Mouse (Mus musculus): ENCODE data around the gene Rabl3. TPM values are rescaled to one million over a fixed set of nuclear protein-coding genes. Genes with fewer than 3 reads are reported as not detected.

The Rabl3 gene
- polyA plus RNA-seq (2015; fragmentation: Nextera tagmentation; extraction: Ambion mirVana): 24.9 and 26.0 TPM in 2 replicates

GRCm38 (mm10) chr16:37539611-37540580 lies at the start of gene Rabl3, which contains the start of gene Gtf2e1:
TSS of gene Rabl3 (plus strand) at chr16:37539885.
TSS of gene Gtf2e1 (minus strand) at chr16:37539789.
- WGBS: 2% methylated on average over 41 of the region's 41 CpGs
- peak; percentile 99 for ATAC-seq (ENCODE audit: insufficient number of reproducible peaks, insufficient read depth, low FRiP score, low TSS enrichment, low read depth)
- no peaks in the 10 kb centered on the region for H3K27me3 ChIP-seq
- H3K4me1 ChIP-seq: peaks cover 19% of the 10 kb centered on the region
- H3K4me2 ChIP-seq: peak within 1 kb of the TSS; percentile 75
- peak within 1 kb of the TSS; percentile 86 for H3K4me3 ChIP-seq
- peak within 1 kb of the TSS; percentile 89 for H3K9ac ChIP-seq
- H3K36me3 ChIP-seq: peaks cover 12% of the 10 kb centered on the region
- H3K27ac ChIP-seq: peak within 1 kb of the TSS; percentile 95
- H3K9me3 ChIP-seq: no peaks in the 10 kb centered on the region

- WGBS: 84% methylated on average over 6 of the region's 6 CpGs
- H3K9me3 ChIP-seq: no peaks in the 10 kb centered on the region
Observed at GRCm38 (mm10) chr16:37495017-37495416, 44.7 kb upstream of the Rabl3 start.

DNA sequence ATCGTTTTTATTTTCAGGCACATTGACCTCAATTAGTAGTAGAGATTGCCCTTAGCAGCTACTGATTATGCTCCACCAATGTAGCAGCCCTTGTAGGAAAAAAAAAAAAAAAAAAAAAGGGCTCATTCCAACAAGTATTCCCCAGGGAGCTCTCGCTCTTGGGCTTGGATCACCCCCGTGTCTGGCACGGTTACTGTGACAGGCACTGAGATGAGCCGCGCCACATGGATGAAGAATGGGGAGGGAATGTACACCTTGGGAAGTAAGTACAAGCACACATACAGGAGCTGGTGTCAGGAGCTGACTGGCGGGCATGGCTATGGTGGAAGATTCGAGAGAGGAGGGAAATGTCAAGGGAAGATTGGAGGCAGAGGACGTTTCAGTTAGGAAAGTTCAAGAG lies 41.1 kb upstream of the Rabl3 start:
- no peak for ATAC-seq (ENCODE audit: insufficient number of reproducible peaks, insufficient read depth, low FRiP score, low TSS enrichment, low read depth)
- H3K36me3 ChIP-seq: no peaks in the 10 kb centered on the region
- no peak overlapping the region for H3K4me2 ChIP-seq
- no peaks in the 10 kb centered on the region for H3K9me3 ChIP-seq
- no peak overlapping the region for H3K9ac ChIP-seq
- H3K27ac ChIP-seq: no peak overlapping the region
- no peaks in the 10 kb centered on the region for H3K27me3 ChIP-seq
- WGBS: 75% methylated on average over 9 of the region's 9 CpGs
- H3K4me3 ChIP-seq: no peak overlapping the region
- H3K4me1 ChIP-seq: no peaks in the 10 kb centered on the region

More at GRCm38 (mm10) chr16:37495017-37495416, 44.7 kb upstream of the Rabl3 start:
- ATAC-seq (ENCODE audit: insufficient number of reproducible peaks, insufficient read depth, low FRiP score, low TSS enrichment, low read depth): no peak
- Histone ChIP-seq H3K4me2 (no peak overlapping the region), H3K36me3 (no peaks in the 10 kb centered on the region), H3K4me3 (no peak overlapping the region), H3K27ac (no peak overlapping the region), H3K9ac (no peak overlapping the region), H3K27me3 (no peaks in the 10 kb centered on the region), H3K4me1 (no peaks in the 10 kb centered on the region)

- no peaks in the 10 kb centered on the region for H3K27me3 ChIP-seq
- H3K4me3 ChIP-seq: no peak overlapping the region
- no peak overlapping the region for H3K27ac ChIP-seq
- no peak for ATAC-seq (ENCODE audit: insufficient number of reproducible peaks, insufficient read depth, low FRiP score, low TSS enrichment, low read depth)
- H3K9ac ChIP-seq: no peak overlapping the region
- H3K9me3 ChIP-seq: no peaks in the 10 kb centered on the region
- 53% methylated on average over 1 of the region's 1 CpGs for WGBS
- no peaks in the 10 kb centered on the region; the same call in 1 of the 2 replicates for H3K36me3 ChIP-seq
- H3K4me1 ChIP-seq: no peaks in the 10 kb centered on the region
- H3K4me2 ChIP-seq: no peak overlapping the region
Observed at GRCm38 (mm10) chr16:37504517-37504916, 35.2 kb upstream of the Rabl3 start.

- H3K4me2 ChIP-seq: no peak overlapping the region
- no peaks in the 10 kb centered on the region for H3K27me3 ChIP-seq
- no peaks in the 10 kb centered on the region for H3K4me1 ChIP-seq
- WGBS: 90% methylated on average over 9 of the region's 9 CpGs
- H3K27ac ChIP-seq: no peak overlapping the region
- H3K9ac ChIP-seq: no peak overlapping the region
- peaks cover 18% of the 10 kb centered on the region for H3K36me3 ChIP-seq
- H3K4me3 ChIP-seq: no peak overlapping the region
- no peak for ATAC-seq (ENCODE audit: insufficient number of reproducible peaks, insufficient read depth, low FRiP score, low TSS enrichment, low read depth)
- no peaks in the 10 kb centered on the region for H3K9me3 ChIP-seq
Observed at GRCm38 (mm10) chr16:37506751-37507150, 32.9 kb upstream of the Rabl3 start.

GRCm38 (mm10) chr16:37511489-37511888 lies 28.2 kb upstream of the Rabl3 start:
- no peak overlapping the region for H3K9ac ChIP-seq
- no peak for ATAC-seq (ENCODE audit: insufficient number of reproducible peaks, insufficient read depth, low FRiP score, low TSS enrichment, low read depth)
- no peaks in the 10 kb centered on the region for H3K4me1 ChIP-seq
- 95% methylated on average over 15 of the region's 15 CpGs for WGBS
- H3K36me3 ChIP-seq: peaks cover 38% of the 10 kb centered on the region
- H3K9me3 ChIP-seq: no peaks in the 10 kb centered on the region
- no peaks in the 10 kb centered on the region for H3K27me3 ChIP-seq
- H3K4me2 ChIP-seq: no peak overlapping the region
- no peak overlapping the region for H3K4me3 ChIP-seq
- H3K27ac ChIP-seq: no peak overlapping the region

DNA sequence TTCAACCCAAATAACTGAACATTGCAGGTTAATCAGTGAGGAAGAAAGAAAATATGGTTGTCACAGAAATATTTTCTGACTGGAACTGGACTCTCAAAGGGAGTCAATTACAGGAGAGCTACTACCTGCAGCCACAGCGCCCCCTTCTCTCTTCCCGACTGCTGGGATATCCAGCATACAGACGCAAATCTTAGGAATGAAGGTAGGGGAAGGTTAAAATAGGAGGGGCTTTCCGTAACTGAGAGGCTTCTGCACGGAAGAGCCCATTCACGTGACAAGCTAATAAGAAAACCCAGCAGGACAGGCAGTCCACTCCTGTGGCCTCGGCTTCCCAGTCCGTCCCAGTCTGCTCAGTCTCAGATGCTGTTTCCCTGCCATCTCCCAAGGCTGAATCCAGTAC lies 25.0 kb upstream of the Rabl3 start:
- H3K36me3 ChIP-seq: peaks cover 48% of the 10 kb centered on the region
- no peaks in the 10 kb centered on the region for H3K4me1 ChIP-seq
- no peaks in the 10 kb centered on the region for H3K27me3 ChIP-seq
- no peak for ATAC-seq (ENCODE audit: insufficient number of reproducible peaks, insufficient read depth, low FRiP score, low TSS enrichment, low read depth)
- WGBS: 80% methylated on average over 8 of the region's 8 CpGs
- H3K4me3 ChIP-seq: no peak overlapping the region
- H3K27ac ChIP-seq: no peak overlapping the region
- no peaks in the 10 kb centered on the region for H3K9me3 ChIP-seq
- no peak overlapping the region for H3K4me2 ChIP-seq
- no peak overlapping the region for H3K9ac ChIP-seq

GRCm38 (mm10) chr16:37516376-37516993 lies 23.2 kb upstream of the Rabl3 start:
- Histone ChIP-seq H3K4me2 (no peak overlapping the region), H3K4me1 (no peaks in the 10 kb centered on the region), H3K27ac (no peak overlapping the region), H3K36me3 (peaks cover 48% of the 10 kb centered on the region), H3K9ac (no peak overlapping the region), H3K4me3 (no peak overlapping the region), H3K9me3 (no peaks in the 10 kb centered on the region), H3K27me3 (no peaks in the 10 kb centered on the region)
- 80% methylated on average over 6 of the region's 6 CpGs for WGBS
- ATAC-seq (ENCODE audit: insufficient number of reproducible peaks, insufficient read depth, low FRiP score, low TSS enrichment, low read depth): no peak

- H3K27me3 ChIP-seq: no peaks in the 10 kb centered on the region
- peaks cover 53% of the 10 kb centered on the region for H3K36me3 ChIP-seq
- H3K9ac ChIP-seq: no peak overlapping the region
- no peaks in the 10 kb centered on the region for H3K4me1 ChIP-seq
- no peak overlapping the region for H3K4me2 ChIP-seq
- no peaks in the 10 kb centered on the region for H3K9me3 ChIP-seq
- WGBS: 94% methylated on average over 4 of the region's 4 CpGs
- no peak overlapping the region for H3K27ac ChIP-seq
- ATAC-seq (ENCODE audit: insufficient number of reproducible peaks, insufficient read depth, low FRiP score, low TSS enrichment, low read depth): no peak
- no peak overlapping the region for H3K4me3 ChIP-seq
Observed at GRCm38 (mm10) chr16:37517596-37518211, 22.0 kb upstream of the Rabl3 start.

GRCm38 (mm10) chr16:37518662-37519061 lies 21.0 kb upstream of the Rabl3 start:
- WGBS: 89% methylated on average over 2 of the region's 2 CpGs
- peaks cover 61% of the 10 kb centered on the region for H3K36me3 ChIP-seq

GRCm38 (mm10) chr16:37519721-37520120 lies 20.0 kb upstream of the Rabl3 start:
- Histone ChIP-seq H3K4me3 (no peak overlapping the region), H3K27me3 (no peaks in the 10 kb centered on the region), H3K4me1 (no peaks in the 10 kb centered on the region), H3K27ac (no peak overlapping the region), H3K9me3 (peaks cover 4% of the 10 kb centered on the region; the same call in 1 of the 2 replicates), H3K4me2 (no peak overlapping the region), H3K36me3 (peaks cover 69% of the 10 kb centered on the region), H3K9ac (no peak overlapping the region)
- 98% methylated on average over 1 of the region's 1 CpGs for WGBS
- no peak for ATAC-seq (ENCODE audit: insufficient number of reproducible peaks, insufficient read depth, low FRiP score, low TSS enrichment, low read depth)

More at GRCm38 (mm10) chr16:37518662-37519061, 21.0 kb upstream of the Rabl3 start:
- Histone ChIP-seq H3K27me3 (no peaks in the 10 kb centered on the region), H3K4me2 (no peak overlapping the region), H3K9ac (no peak overlapping the region), H3K9me3 (peaks cover 4% of the 10 kb centered on the region; the same call in 1 of the 2 replicates), H3K4me1 (no peaks in the 10 kb centered on the region), H3K27ac (no peak overlapping the region), H3K4me3 (no peak overlapping the region)
- no peak for ATAC-seq (ENCODE audit: insufficient number of reproducible peaks, insufficient read depth, low FRiP score, low TSS enrichment, low read depth)
